Mouse (Mus musculus) limb, embryonic 10.5 days (tissue): ENCODE results near the gene Gm6760. TPM values are rescaled to one million over a fixed set of nuclear protein-coding genes. Genes with fewer than 3 reads are reported as not detected.

ENCODE experiments used
- DNase-seq: peaks from one replicate; pipeline ENCODE4 v3.0.0-alpha.2; 2017; ENCODE audit warnings: low spot score
- H3K27ac ChIP-seq: fragments of 300-500 bp; sonication (generic); 2 replicates; pipeline ENCODE4 v1.5.1; 2016; ENCODE audit warnings: mild to moderate bottlenecking
- H3K27me3 ChIP-seq: fragments of 300-500 bp; sonication (generic); 2 replicates; pipeline ENCODE4 v1.6.1; 2016; ENCODE audit warnings: low read depth, mild to moderate bottlenecking; ENCODE audit not compliant: poor library complexity, severe bottlenecking
- H3K36me3 ChIP-seq: fragments of 300-500 bp; sonication (generic); 2 replicates; pipeline ENCODE4 v1.6.1; 2016; ENCODE audit warnings: mild to moderate bottlenecking, moderate library complexity
- H3K4me1 ChIP-seq: fragments of 300-500 bp; sonication (generic); 2 replicates; pipeline ENCODE4 v1.6.1; 2016
- H3K4me3 ChIP-seq: fragments of 300-500 bp; sonication (generic); 2 replicates; pipeline ENCODE4 v1.5.1; 2016; ENCODE audit warnings: mild to moderate bottlenecking, moderate library complexity
- H3K9me3 ChIP-seq: fragments of 300-500 bp; sonication (generic); replicated peaks from 2 replicates; pipeline ENCODE4 v1.6.1; 2016; ENCODE audit warnings: mild to moderate bottlenecking
- WGBS: fragments of 180-500 bp; shearing (Covaris S2); methylation state at CpG from one replicate; pipeline ENCODE4 v1.1.7; 2016; 5-methylcytosine and 5-hydroxymethylcytosine counted together
- polyA plus RNA-seq: library from polyadenylated mRNA; unstranded; fragments of >200 nt; fragmentation: Nextera tagmentation; extraction: Ambion mirVana; gene quantifications from 2 replicates; pipeline ENCODE4 v1.2.1, GENCODE M21; 2016

The Gm6760 gene
- not detected in 2 replicates for polyA plus RNA-seq

GRCm38 (mm10) chrX:64152098-64152497 is at the start of gene Gm6760:
TSS of gene Gm6760 (minus strand) at chrX:64152198.
- Histone ChIP-seq H3K9me3 (no peaks in the 10 kb centered on the region), H3K27ac (no peak within 1 kb of the TSS), H3K4me1 (no peaks in the 10 kb centered on the region), H3K36me3 (no peaks in the 10 kb centered on the region), H3K27me3 (no peaks in the 10 kb centered on the region), H3K4me3 (no peak within 1 kb of the TSS)
- WGBS: 75% methylated on average over 2 of the region's 2 CpGs
- no peak for DNase-seq

GRCm38 (mm10) chrX:64181246-64181645 is 29.2 kb upstream of the Gm6760 start:
- Histone ChIP-seq H3K27ac (no peak overlapping the region), H3K9me3 (no peaks in the 10 kb centered on the region), H3K4me3 (no peak overlapping the region), H3K27me3 (no peaks in the 10 kb centered on the region), H3K4me1 (no peaks in the 10 kb centered on the region), H3K36me3 (no peaks in the 10 kb centered on the region)
- no peak for DNase-seq

GRCm38 (mm10) chrX:64173248-64173647 is 21.2 kb upstream of the Gm6760 start, which contains the start of gene 3830417A13Rik:
TSS of gene 3830417A13Rik (plus strand) at chrX:64173548.
- DNase-seq: no peak
- 90% methylated on average over 11 of the region's 11 CpGs for WGBS
- no peaks in the 10 kb centered on the region for H3K9me3 ChIP-seq

More at GRCm38 (mm10) chrX:64173248-64173647, 21.2 kb upstream of the Gm6760 start, which contains the start of gene 3830417A13Rik:
- Histone ChIP-seq H3K27ac (no peak within 1 kb of the TSS), H3K4me3 (no peak within 1 kb of the TSS), H3K36me3 (no peaks in the 10 kb centered on the region), H3K27me3 (no peaks in the 10 kb centered on the region), H3K4me1 (no peaks in the 10 kb centered on the region)

Other genes with a start within 250 kb of the Gm6760 start
- gene 3830417A13Rik, start 21.4 kb upstream of the Gm6760 start, polyA plus RNA-seq: 0.45 and 0.49 TPM in 2 replicates
- gene Slitrk4, start 124.8 kb upstream of the Gm6760 start, polyA plus RNA-seq: 0.70 and 0.81 TPM in 2 replicates